Mouse (Mus musculus): ENCODE measurements around the gene Pacs1.
"Not testable (repeated sequence)": the region's sequence is repeated elsewhere in the genome, so short reads cannot be mapped to it uniquely, and the experiment has no call there.

The Pacs1 gene

GRCm38 (mm10) chr19:5268017-5268416, 4.9 kb downstream of the Pacs1 start:
- DNase-seq (ENCODE audit: low spot score), result no peak

GRCm38 (mm10) chr19:5267015-5267414, 5.9 kb downstream of the Pacs1 start:
- no peak for DNase-seq (ENCODE audit: low spot score)

GRCm38 (mm10) chr19:5257140-5257539, 15.8 kb downstream of the Pacs1 start:
- DNase-seq (ENCODE audit: low spot score), result no peak

- DNase-seq (ENCODE audit: low spot score), result not testable (repeated sequence)
These were observed 35.9 kb downstream of the Pacs1 start for GRCm38 (mm10) chr19:5236981-5237380.

GRCm38 (mm10) chr19:5232696-5233095, 40.2 kb downstream of the Pacs1 start:
- no peak for DNase-seq (ENCODE audit: low spot score)

GRCm38 (mm10) chr19:5230110-5230509, 42.8 kb downstream of the Pacs1 start:
- DNase-seq (ENCODE audit: low spot score), result no peak

- no peak for DNase-seq (ENCODE audit: low spot score)
These were observed 48.3 kb downstream of the Pacs1 start for GRCm38 (mm10) chr19:5224624-5225023.

GRCm38 (mm10) chr19:5224077-5224476, 48.8 kb downstream of the Pacs1 start:
- no peak for DNase-seq (ENCODE audit: low spot score)

- no peak for DNase-seq (ENCODE audit: low spot score)
These were observed 51.0 kb downstream of the Pacs1 start for GRCm38 (mm10) chr19:5221926-5222325.

- not testable (repeated sequence) for DNase-seq (ENCODE audit: low spot score)
These were observed 51.6 kb downstream of the Pacs1 start for GRCm38 (mm10) chr19:5221219-5221723.

- no peak for DNase-seq (ENCODE audit: low spot score)
These were observed 52.5 kb downstream of the Pacs1 start for GRCm38 (mm10) chr19:5220389-5220788.

GRCm38 (mm10) chr19:5201691-5202090, 71.2 kb downstream of the Pacs1 start:
- DNase-seq (ENCODE audit: low spot score), result no peak

GRCm38 (mm10) chr19:5200617-5201016, 72.3 kb downstream of the Pacs1 start:
- DNase-seq (ENCODE audit: low spot score), result not testable (repeated sequence)

- DNase-seq (ENCODE audit: low spot score), result no peak
These were observed 74.4 kb downstream of the Pacs1 start for GRCm38 (mm10) chr19:5198553-5198952.

GRCm38 (mm10) chr19:5195417-5196035, 77.4 kb downstream of the Pacs1 start:
- peak; percentile 85 for DNase-seq (ENCODE audit: low spot score)

- no peak for DNase-seq (ENCODE audit: low spot score)
These were observed 80.5 kb downstream of the Pacs1 start for GRCm38 (mm10) chr19:5192397-5192796.

- no peak for DNase-seq (ENCODE audit: low spot score)
These were observed 85.5 kb downstream of the Pacs1 start for GRCm38 (mm10) chr19:5187439-5187838.

- no peak for DNase-seq (ENCODE audit: low spot score)
These were observed 91.0 kb downstream of the Pacs1 start for GRCm38 (mm10) chr19:5181926-5182325.

GRCm38 (mm10) chr19:5178631-5179030, 94.3 kb downstream of the Pacs1 start:
- no peak for DNase-seq (ENCODE audit: low spot score)

GRCm38 (mm10) chr19:5170430-5170829, 102.5 kb downstream of the Pacs1 start:
- DNase-seq (ENCODE audit: low spot score), result no peak

- DNase-seq (ENCODE audit: low spot score), result no peak
These were observed 105.4 kb downstream of the Pacs1 start for GRCm38 (mm10) chr19:5167477-5167876.

- peak; percentile 40 for DNase-seq (ENCODE audit: low spot score)
These were observed 108.5 kb downstream of the Pacs1 start for GRCm38 (mm10) chr19:5164380-5164779.

GRCm38 (mm10) chr19:5161913-5162312, 111.0 kb downstream of the Pacs1 start:
- DNase-seq (ENCODE audit: low spot score), result no peak

GRCm38 (mm10) chr19:5152261-5152660, 120.7 kb downstream of the Pacs1 start:
- DNase-seq (ENCODE audit: low spot score), result no peak
